Comparison of ENCODE assay signal across 8 mouse cellular contexts in the genomic region with DNA sequence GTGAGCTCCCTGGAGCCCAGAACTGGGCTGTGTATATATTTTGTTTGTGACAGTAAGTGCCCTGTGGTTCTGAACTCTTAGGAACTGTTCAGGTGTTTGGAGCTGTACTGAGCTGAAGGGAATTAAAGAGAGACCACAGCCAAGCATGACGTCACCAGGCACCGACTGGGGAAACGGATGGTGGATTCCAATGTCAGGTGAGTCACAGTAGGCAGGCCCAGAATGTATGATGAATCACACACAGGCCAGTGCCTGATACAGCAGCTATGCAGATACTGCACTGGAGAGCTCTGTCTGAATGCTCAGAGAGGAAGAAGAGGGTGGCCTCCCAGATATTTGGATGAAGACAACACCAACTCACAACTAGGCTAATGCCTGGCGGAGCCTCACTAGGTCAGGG. TPM values are rescaled to one million over a fixed set of nuclear protein-coding genes. Genes with fewer than 3 reads are reported as not detected.
DNase-seq lines count a peak whose midpoint lies in the region; ATAC-seq lines count a peak whose summit lies in the region.

No protein-coding gene starts in this region.

- no peaks in the 10 kb centered on the region for H3K36me3 ChIP-seq in heart, embryonic 16.5 days (ENCODE audit: control insufficient read depth, insufficient read depth)
- no peaks in the 10 kb centered on the region for H3K36me3 ChIP-seq in midbrain, embryonic 15.5 days (replicated peaks)

- WGBS in heart, embryonic 16.5 days = 31% methylated on average over 4 of the region's 4 CpGs
- 87% methylated on average over 4 of the region's 4 CpGs for WGBS in midbrain, embryonic 15.5 days

- no peak overlapping the region; the same call in 1 of the 2 replicates for H3K27ac ChIP-seq in heart, embryonic 16.5 days (ENCODE audit: low read length)
- no peak overlapping the region for H3K27ac ChIP-seq in midbrain, embryonic 15.5 days

- no peak overlapping the region for H3K9ac ChIP-seq in heart, embryonic 16.5 days (ENCODE audit: low read length)
- H3K9ac ChIP-seq in midbrain, embryonic 15.5 days = no peak overlapping the region

- no peak overlapping the region for H3K4me2 ChIP-seq in heart, embryonic 16.5 days (ENCODE audit: low read depth, low read length)
- no peak overlapping the region for H3K4me2 ChIP-seq in midbrain, embryonic 15.5 days

- no peaks in the 10 kb centered on the region; the same call in 1 of the 2 replicates for H3K4me1 ChIP-seq in heart, embryonic 16.5 days (ENCODE audit: control insufficient read depth, insufficient read depth, low read length)
- H3K4me1 ChIP-seq in midbrain, embryonic 15.5 days = no peaks in the 10 kb centered on the region

- no peak overlapping the region for H3K4me3 ChIP-seq in heart, embryonic 16.5 days (ENCODE audit: low read length)
- no peak overlapping the region for H3K4me3 ChIP-seq in midbrain, embryonic 15.5 days

- peak; percentile 63; the same call in 1 of the 2 replicates for ATAC-seq in heart, embryonic 16.5 days (replicated peaks; ENCODE audit: extremely low read depth, insufficient read depth, low FRiP score)
- no peak for ATAC-seq in midbrain, embryonic 15.5 days (replicated peaks)

- no peak for DNase-seq in heart, adult 8-10 months (ENCODE audit: low spot score)
- DNase-seq in right cerebral cortex, postnatal 25 days = peak; percentile 37
- DNase-seq in right cerebral cortex, postnatal 10 days (ENCODE audit: low spot score in 2 of 2) = no peak
- peak; percentile 90 for DNase-seq in fibroblast of lung, adult 2 months (ENCODE audit: low read depth)
- DNase-seq in urinary bladder, postnatal 36 days (ENCODE audit: low spot score in 2 of 2) = peak; percentile 48 to 55
- no peak for DNase-seq in spleen, postnatal 14 days (ENCODE audit: low spot score in 2 of 2)

- H3K9me3 ChIP-seq in heart, embryonic 16.5 days (replicated peaks; ENCODE audit: control insufficient read depth, low read length) = no peaks in the 10 kb centered on the region
- no peaks in the 10 kb centered on the region for H3K9me3 ChIP-seq in midbrain, embryonic 15.5 days

- no peaks in the 10 kb centered on the region for H3K27me3 ChIP-seq in heart, embryonic 16.5 days (ENCODE audit: control insufficient read depth, insufficient read depth, low read length)
- no peaks in the 10 kb centered on the region for H3K27me3 ChIP-seq in midbrain, embryonic 15.5 days (replicated peaks)

RNA-seq across cellular contexts. Expression of a gene that starts 46.6 kb away (rescaled TPM):
- polyA plus RNA-seq in heart, embryonic 16.5 days (2015; fragmentation: Nextera tagmentation; extraction: Ambion mirVana) = 92.4 and 99.4 TPM in 2 replicates
- total RNA-seq in heart, adult 8-10 months (2022) = 10 to 100 TPM; 24.7 to 28.7 (median 25.4) TPM
- polyA plus RNA-seq in midbrain, embryonic 15.5 days (2015; fragmentation: Nextera tagmentation; extraction: Ambion mirVana) = 118 and 122 TPM in 2 replicates

RNA-seq across cellular contexts. Expression of a gene that starts 52.2 kb away (rescaled TPM):
- polyA plus RNA-seq in heart, embryonic 16.5 days (2015; fragmentation: Nextera tagmentation; extraction: Ambion mirVana) = 246 and 255 TPM in 2 replicates
- total RNA-seq in heart, adult 8-10 months (2022) = 10 to 100 TPM; 37.0 to 60.8 (median 40.2) TPM
- polyA plus RNA-seq in midbrain, embryonic 15.5 days (2015; fragmentation: Nextera tagmentation; extraction: Ambion mirVana) = 377 and 389 TPM in 2 replicates

Comparison
In these comparisons a context has a peak if more than half of its experiments do, and no peak if none do; other contexts are left out.
1. DNase-seq: peak in right cerebral cortex, postnatal 25 days (single experiment), fibroblast of lung, adult 2 months (single experiment) and urinary bladder, postnatal 36 days (2 of 2); none in heart, adult 8-10 months (single experiment), right cerebral cortex, postnatal 10 days (0 of 2) and spleen, postnatal 14 days (0 of 2).